Mouse (Mus musculus): ENCODE results near the gene Ntpcr. TPM values are rescaled to one million over a fixed set of nuclear protein-coding genes. Genes with fewer than 3 reads are reported as not detected.

Ntpcr gene
- total RNA-seq, 2 experiments from 2014 or later = 20.2 to 21.0 TPM

- DNase-seq (ENCODE audit: extremely low spot score in 1 of 2, low spot score in 2 of 2) = no peak
- intact Hi-C loops (cut with DNase I) = loop anchor here (10.0 kb wide), 1 partner anchor 148 kb away; no protein-coding TSS in a partner anchor
These were observed 7.1 kb upstream of the Ntpcr start for GRCm38 (mm10) chr8:125722675-125723074.

- no peak for DNase-seq (ENCODE audit: extremely low spot score in 1 of 2, low spot score in 2 of 2)
- intact Hi-C loops (cut with DNase I) = loop anchor here (10.0 kb wide), 1 partner anchor 149 kb away; no protein-coding TSS in a partner anchor
These were observed 6.3 kb upstream of the Ntpcr start for GRCm38 (mm10) chr8:125723437-125723836.

GRCm38 (mm10) chr8:125725037-125725820 is 4.5 kb upstream of the Ntpcr start:
- intact Hi-C loops (cut with DNase I) = loop anchor here (10.0 kb wide), 1 partner anchor 150 kb away; no protein-coding TSS in a partner anchor

GRCm38 (mm10) chr8:125726143-125726542 is 3.6 kb upstream of the Ntpcr start:
- no peak for DNase-seq (ENCODE audit: extremely low spot score in 1 of 2, low spot score in 2 of 2)
- intact Hi-C loops (cut with DNase I) = loop anchor here (10.0 kb wide), 1 partner anchor 151 kb away; no protein-coding TSS in a partner anchor

More at GRCm38 (mm10) chr8:125725037-125725820, 4.5 kb upstream of the Ntpcr start:
- no peak for DNase-seq (ENCODE audit: extremely low spot score in 1 of 2, low spot score in 2 of 2)

GRCm38 (mm10) chr8:125726986-125727385 is 2.8 kb upstream of the Ntpcr start:
- DNase-seq (ENCODE audit: extremely low spot score in 1 of 2, low spot score in 2 of 2) = no peak
- intact Hi-C loops (cut with DNase I) = loop anchor here (10.0 kb wide), 1 partner anchor 152 kb away; no protein-coding TSS in a partner anchor

- intact Hi-C loops (cut with DNase I) = loop anchor here (10.0 kb wide), 1 partner anchor 153 kb away; no protein-coding TSS in a partner anchor
- no peak for DNase-seq (ENCODE audit: extremely low spot score in 1 of 2, low spot score in 2 of 2)
These were observed 2.0 kb upstream of the Ntpcr start for GRCm38 (mm10) chr8:125727797-125728196.

GRCm38 (mm10) chr8:125733964-125734956 is 4.5 kb downstream of the Ntpcr start:
- intact Hi-C loops (cut with DNase I) = no loop called here
- peak; percentile 72 to 94 for DNase-seq (ENCODE audit: extremely low spot score in 1 of 2, low spot score in 2 of 2)

- no peak for DNase-seq (ENCODE audit: extremely low spot score in 1 of 2, low spot score in 2 of 2)
- intact Hi-C loops (cut with DNase I) = no loop called here
These were observed 9.2 kb downstream of the Ntpcr start for GRCm38 (mm10) chr8:125738956-125739355.

GRCm38 (mm10) chr8:125740655-125741054 is 10.9 kb downstream of the Ntpcr start:
- intact Hi-C loops (cut with DNase I) = no loop called here
- DNase-seq (ENCODE audit: extremely low spot score in 1 of 2, low spot score in 2 of 2) = no peak

- DNase-seq (ENCODE audit: extremely low spot score in 1 of 2, low spot score in 2 of 2) = no peak
- intact Hi-C loops (cut with DNase I) = no loop called here
These were observed 11.6 kb downstream of the Ntpcr start for GRCm38 (mm10) chr8:125741377-125741776.

GRCm38 (mm10) chr8:125741855-125742254 is 12.1 kb downstream of the Ntpcr start:
- no peak for DNase-seq (ENCODE audit: extremely low spot score in 1 of 2, low spot score in 2 of 2)
- intact Hi-C loops (cut with DNase I) = no loop called here

- intact Hi-C loops (cut with DNase I) = no loop called here
- no peak for DNase-seq (ENCODE audit: extremely low spot score in 1 of 2, low spot score in 2 of 2)
These were observed 12.6 kb downstream of the Ntpcr start for GRCm38 (mm10) chr8:125742406-125742805.

GRCm38 (mm10) chr8:125744914-125745576 is 15.3 kb downstream of the Ntpcr start:
- intact Hi-C loops (cut with DNase I) = no loop called here

GRCm38 (mm10) chr8:125747390-125747789 is 17.6 kb downstream of the Ntpcr start:
- intact Hi-C loops (cut with DNase I) = no loop called here
- DNase-seq (ENCODE audit: extremely low spot score in 1 of 2, low spot score in 2 of 2) = no peak

More at GRCm38 (mm10) chr8:125744914-125745576, 15.3 kb downstream of the Ntpcr start:
- no peak for DNase-seq (ENCODE audit: extremely low spot score in 1 of 2, low spot score in 2 of 2)

- DNase-seq (ENCODE audit: extremely low spot score in 1 of 2, low spot score in 2 of 2) = no peak
- intact Hi-C loops (cut with DNase I) = no loop called here
These were observed 21.1 kb downstream of the Ntpcr start for GRCm38 (mm10) chr8:125750846-125751245.

- intact Hi-C loops (cut with DNase I) = no loop called here
- no peak for DNase-seq (ENCODE audit: extremely low spot score in 1 of 2, low spot score in 2 of 2)
These were observed 26.1 kb downstream of the Ntpcr start for GRCm38 (mm10) chr8:125755896-125756295.

- intact Hi-C loops (cut with DNase I) = no loop called here
- no peak for DNase-seq (ENCODE audit: extremely low spot score in 1 of 2, low spot score in 2 of 2)
These were observed 26.8 kb downstream of the Ntpcr start for GRCm38 (mm10) chr8:125756391-125757105.

GRCm38 (mm10) chr8:125757106-125757496 is 27.3 kb downstream of the Ntpcr start:
- intact Hi-C loops (cut with DNase I) = no loop called here
- no peak for DNase-seq (ENCODE audit: extremely low spot score in 1 of 2, low spot score in 2 of 2)

Measured in left cerebral cortex, postnatal 10 days (tissue).